Mouse (Mus musculus) CD4-positive helper T cell, adult 2 months (primary cell): Measurements from ENCODE around the gene Irf2bp1.

Source experiments
- DNase-seq: peaks from one replicate; pipeline ENCODE4 v3.0.0-alpha.2; 2012; ENCODE audit warnings: low read depth, missing footprints, low spot score

Irf2bp1 gene

DNA sequence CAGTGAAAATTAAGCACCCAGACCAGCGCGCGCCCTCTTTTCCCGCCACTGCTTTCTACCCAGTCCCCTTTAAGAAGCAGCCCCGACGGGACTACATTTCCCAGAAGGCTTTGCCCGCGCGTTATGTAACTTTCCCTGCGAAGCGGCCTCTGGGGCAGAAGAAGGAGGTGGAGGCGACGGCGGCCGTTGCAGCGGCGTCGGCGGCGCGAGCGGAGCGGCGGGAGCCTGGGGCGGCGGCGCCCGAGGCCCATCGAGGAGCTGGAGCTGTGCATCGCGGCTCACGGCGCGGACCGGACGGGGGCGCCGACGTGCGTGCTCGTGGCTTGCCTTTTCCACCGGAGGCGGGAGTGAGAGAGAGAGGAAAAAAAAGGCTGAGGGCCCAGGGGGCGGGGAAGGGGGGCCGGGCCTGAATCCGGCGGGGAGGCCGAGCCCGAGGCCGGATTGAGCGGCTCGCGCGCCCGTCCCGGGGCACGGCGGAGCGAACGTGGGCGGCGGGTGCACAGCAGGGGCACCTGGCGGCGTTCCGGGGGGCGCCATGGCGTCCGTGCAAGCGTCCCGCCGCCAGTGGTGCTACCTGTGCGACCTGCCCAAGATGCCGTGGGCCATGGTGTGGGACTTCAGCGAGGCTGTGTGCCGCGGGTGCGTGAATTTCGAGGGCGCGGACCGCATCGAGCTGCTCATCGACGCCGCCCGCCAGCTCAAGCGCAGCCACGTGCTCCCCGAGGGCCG, at the start of gene Irf2bp1:
TSS of gene Irf2bp1 (plus strand) at position 143 of the 729 bp plus-strand sequence.
- DNase-seq = peak; percentile 94

DNA sequence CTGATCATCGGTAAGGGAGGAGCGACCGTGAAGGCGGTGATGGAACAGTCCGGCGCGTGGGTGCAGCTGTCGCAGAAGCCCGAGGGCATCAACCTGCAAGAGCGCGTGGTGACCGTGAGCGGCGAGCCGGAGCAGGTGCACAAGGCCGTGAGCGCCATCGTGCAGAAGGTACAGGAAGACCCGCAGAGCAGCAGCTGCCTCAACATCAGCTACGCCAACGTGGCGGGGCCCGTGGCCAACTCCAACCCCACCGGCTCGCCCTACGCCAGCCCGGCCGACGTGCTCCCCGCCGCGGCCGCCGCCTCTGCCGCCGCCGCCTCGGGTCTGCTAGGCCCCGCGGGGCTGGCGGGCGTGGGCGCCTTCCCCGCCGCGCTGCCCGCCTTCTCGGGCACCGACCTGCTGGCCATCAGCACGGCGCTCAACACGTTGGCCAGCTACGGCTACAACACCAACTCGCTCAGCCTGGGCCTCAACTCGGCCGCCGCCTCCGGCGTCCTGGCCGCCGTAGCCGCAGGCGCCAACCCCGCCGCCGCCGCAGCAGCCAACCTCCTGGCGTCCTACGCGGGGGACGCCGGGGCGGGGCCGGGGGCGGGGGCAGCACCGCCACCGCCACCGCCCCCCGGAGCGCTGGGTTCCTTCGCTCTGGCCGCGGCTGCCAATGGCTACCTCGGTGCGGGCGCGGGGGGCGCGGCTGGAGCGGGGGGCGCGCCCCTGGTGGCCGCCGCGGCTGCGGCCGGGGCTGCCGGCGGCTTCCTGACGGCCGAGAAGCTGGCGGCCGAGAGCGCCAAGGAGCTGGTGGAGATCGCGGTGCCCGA, 46.1 kb upstream of the Irf2bp1 start:
- peak; percentile 39 for DNase-seq

GRCm38 (mm10) chr7:18958384-18958766, 45.5 kb upstream of the Irf2bp1 start:
- DNase-seq = no peak

DNA sequence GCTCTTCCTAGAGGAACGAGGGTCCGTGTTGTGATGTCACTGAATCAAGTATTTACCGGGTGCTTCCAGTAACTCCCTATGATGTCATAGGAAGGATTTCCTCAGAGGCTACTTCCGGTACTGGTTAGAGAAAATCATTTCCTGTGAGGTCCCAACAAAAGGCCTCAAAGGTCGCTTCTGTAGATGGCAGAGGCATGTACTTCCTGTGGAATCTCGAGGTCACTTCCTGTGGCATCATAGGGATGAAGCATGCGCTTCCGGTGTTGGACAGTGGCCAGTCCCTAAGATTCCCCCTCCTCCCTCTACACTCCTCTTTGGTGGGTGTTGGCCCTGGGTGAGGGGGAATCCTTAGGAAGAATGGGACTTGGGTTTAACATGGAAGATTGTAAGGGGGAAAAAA, 44.4 kb upstream of the Irf2bp1 start:
- DNase-seq = no peak

DNA sequence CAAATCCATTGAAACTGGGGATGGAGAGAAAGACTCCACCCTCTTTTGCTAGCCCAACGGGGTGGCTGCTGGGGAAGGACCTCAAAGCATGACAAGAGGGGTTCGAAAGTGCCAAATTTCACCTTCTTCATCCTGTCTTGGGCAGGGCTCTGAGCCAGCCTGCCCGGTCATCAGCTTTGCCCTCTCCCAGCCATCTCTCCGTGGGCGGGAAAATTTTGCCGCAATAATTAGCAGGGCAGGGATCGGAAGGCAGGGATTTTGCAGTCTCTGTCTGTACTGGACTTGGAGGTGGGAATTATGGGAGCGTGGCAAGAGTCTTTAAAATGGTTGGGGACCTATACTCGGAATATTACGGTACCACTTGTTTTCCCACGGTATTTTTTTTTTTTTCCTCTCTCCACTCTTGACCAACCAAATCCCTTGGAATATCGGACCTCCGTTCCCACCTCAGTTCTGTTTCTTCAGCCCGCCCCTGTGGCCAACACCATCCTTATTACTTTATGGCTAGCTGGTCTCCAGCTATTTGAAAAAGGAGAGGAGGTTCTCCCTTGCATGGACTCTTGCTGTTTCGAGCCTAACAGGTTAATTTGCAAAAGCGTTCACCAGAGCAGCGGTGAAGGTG, 41.6 kb upstream of the Irf2bp1 start:
- DNase-seq = no peak

- DNase-seq = no peak
Observed at GRCm38 (mm10) chr7:18962795-18963194, 41.0 kb upstream of the Irf2bp1 start.

DNA sequence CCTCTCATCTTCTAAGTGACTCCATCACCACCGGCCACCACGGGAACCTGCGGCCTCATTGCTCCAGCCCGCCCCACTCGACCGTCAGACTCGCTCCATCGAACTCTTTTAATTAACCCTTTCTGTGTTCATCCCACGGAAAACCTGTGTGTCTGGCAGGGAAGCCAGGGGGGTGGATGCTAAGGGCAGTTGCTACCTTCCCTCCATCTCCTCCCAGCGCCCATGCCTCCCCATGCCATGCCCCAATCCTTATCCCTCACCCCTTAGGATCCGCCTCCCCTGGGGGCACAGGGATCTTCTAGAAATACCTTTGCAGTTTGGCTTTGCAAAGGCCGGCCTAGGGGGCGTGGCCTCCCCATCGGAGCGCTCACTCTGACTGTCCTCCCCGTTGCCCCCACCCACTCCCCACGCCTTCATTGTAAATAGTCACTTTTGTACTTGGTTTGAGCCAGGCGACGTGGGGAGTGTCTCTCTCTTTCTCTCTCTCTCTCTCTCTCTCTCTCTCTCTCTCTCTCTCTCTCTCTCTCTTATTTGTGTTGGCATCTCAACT, 40.5 kb upstream of the Irf2bp1 start:
- no peak for DNase-seq

DNA sequence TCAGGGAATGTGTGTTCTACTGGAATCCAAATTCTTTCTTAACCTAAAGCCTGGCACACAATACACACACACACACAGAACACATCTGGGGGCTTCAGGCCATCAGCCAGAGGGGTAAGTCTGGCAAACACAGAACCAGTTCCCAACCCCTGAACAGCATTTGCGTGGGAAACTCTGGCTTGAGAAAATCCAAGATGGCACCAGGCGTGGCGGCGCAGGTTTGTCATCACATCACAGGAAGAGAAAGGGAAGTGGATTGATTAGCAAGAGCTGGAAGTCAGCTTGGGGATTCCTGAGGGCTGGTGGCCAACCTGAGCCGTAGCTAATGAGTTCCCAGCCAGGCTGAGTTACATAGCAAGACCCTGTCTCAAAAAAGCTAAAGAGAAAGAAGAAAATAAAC, 38.5 kb upstream of the Irf2bp1 start:
- DNase-seq = no peak

- DNase-seq = no peak
Observed at GRCm38 (mm10) chr7:18967603-18968002, 36.2 kb upstream of the Irf2bp1 start.

DNA sequence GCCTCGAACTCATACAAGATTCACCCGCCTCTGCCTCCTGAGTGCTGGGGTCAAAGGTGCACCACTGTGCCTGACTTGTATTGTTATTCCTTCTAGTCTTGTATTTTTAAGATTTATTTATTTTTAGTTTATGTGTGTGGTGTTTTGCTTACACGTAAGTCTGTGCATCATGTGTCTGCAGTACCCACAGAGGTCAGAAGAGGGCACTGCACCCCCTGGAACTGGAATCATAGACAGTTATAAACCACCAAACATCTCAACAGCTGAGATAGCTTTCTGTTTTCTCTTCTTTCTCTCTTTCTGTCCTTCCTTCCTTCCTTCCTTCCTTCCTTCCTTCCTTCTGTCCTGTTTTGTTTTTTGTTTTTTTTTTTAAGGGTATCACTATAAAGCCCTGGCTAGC, 32.9 kb upstream of the Irf2bp1 start:
- DNase-seq = no peak

GRCm38 (mm10) chr7:18978381-18978780, 25.5 kb upstream of the Irf2bp1 start:
- no peak for DNase-seq

DNA sequence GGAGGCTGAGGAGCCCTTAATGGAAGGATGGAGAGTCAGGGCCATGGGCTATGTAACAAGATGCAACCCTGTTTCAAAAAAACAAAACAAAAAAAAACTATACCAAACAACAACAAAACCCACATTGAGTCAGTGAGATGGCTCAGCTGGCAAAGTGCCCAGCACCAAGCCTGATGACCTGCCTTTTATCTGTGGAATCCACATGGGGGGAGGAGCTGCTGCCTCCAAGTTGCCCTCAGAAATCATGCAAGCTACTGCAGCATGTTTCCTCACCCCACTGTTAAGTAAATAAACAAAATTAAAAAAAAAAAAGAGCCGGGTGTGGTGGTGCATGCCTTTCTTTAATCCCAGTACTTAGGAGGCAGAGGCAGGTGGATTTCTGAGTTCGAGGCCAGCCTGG, 17.3 kb upstream of the Irf2bp1 start:
- DNase-seq = no peak

GRCm38 (mm10) chr7:18987100-18987499, 16.7 kb upstream of the Irf2bp1 start, which contains the start of gene Nanos2:
Nanos2 (plus strand) TSS chr7:18987400.
- DNase-seq = no peak

GRCm38 (mm10) chr7:18987747-18988146, 16.1 kb upstream of the Irf2bp1 start:
- DNase-seq = no peak

DNA sequence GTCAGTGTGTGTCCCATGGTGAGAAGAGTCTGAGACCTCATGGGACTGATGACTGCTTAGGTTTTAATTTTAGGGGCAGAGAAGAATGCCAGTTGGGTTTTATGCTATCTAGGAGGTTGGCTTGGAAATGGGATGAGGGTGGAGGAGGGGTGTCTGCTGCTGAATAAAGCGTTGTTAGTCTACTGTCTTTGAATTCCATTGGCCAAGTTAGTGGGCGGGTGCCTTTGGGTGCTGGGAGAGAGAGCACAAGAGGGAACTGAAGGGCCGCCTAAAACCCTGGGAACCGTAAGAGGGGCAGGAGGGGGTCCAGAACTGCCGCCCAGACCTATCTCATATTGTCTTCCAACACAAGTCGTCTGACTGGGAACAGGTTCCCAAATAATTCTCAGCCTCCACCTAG, 15.1 kb upstream of the Irf2bp1 start:
- DNase-seq = no peak

GRCm38 (mm10) chr7:18989995-18990394, 13.8 kb upstream of the Irf2bp1 start:
- no peak for DNase-seq

- DNase-seq = peak; percentile 99
Observed at GRCm38 (mm10) chr7:18990601-18991295, 13.1 kb upstream of the Irf2bp1 start, which contains the start of gene Mypop. Mypop (plus strand) TSS chr7:18991245.

DNA sequence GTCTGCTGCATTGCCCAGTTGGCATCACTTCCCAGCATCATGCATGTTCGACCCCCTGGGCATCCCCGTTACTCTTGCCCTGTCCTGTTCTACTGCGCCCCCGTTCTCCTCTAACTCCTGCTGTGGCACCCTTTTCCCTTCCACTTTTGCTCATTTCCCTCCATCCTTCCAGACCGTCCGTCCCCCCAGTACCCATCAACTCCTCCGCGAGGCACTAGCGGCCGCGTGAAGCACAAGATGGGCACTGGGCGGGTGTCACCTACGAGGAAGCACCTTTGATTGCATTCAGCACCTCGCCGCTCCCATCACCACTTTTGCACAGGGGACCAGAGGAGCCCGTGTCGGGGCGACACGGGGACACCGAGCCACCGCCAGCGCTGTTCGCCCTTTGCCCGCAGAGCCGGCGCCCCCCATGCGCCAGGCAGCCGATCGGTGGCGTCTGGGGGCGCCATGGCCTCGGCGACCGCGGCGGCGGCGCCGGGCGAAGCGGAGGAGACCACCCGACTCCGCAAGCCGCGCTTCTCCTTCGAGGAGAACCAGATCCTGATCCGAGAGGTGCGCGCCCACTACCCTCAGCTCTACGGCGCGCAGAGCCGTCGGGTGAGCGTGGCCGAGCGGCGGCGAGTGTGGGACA, 12.1 kb upstream of the Irf2bp1 start:
- DNase-seq = peak; percentile 41

DNA sequence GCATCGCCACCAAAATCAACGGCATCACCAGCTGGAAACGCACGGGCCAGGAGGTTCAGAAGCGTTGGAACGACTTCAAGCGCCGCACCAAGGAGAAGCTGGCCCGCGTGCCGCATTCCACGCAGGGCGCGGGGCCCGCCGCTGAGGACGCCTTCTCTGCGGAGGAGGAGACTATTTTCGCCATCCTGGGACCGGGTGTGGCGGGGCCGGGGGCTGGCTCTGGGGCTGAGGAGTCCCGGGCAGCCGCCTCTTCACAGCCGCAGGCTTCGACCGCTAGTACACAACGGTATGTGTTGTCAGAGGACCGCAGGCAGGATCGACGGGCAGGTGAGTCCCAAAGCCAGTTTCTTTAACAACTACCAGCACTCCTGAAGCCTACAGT, 11.6 kb upstream of the Irf2bp1 start:
- DNase-seq = peak; percentile 24

DNA sequence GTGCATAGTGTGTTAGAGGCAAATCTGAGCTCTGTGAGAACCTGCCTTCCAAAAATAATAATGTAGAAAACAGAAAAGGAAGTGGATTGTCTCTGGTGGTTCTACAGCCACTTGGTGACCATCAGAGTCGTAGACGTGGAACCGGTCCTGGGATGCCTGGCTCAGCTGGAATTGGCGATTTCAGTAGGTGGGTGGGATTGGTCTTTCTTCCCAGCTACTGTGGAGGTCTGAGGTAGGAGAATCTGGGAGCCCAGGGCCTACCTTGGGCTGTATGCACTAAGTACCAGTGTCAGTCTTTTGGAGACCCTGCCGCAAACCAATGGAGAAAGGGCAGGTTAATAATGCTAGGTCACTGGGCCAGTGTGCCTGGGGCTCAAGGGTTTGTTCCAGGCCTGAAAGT, 10.8 kb upstream of the Irf2bp1 start:
- no peak for DNase-seq

GRCm38 (mm10) chr7:18998835-18999234, 5.0 kb upstream of the Irf2bp1 start:
- DNase-seq = no peak
